Mouse (Mus musculus): ENCODE measurements around the gene Gpr61. TPM values are rescaled to one million over a fixed set of nuclear protein-coding genes. Genes with fewer than 3 reads are reported as not detected.

The Gpr61 gene
- 0.09 and 0.16 TPM in 2 replicates for total RNA-seq (2012; rRNA removed)

DNA sequence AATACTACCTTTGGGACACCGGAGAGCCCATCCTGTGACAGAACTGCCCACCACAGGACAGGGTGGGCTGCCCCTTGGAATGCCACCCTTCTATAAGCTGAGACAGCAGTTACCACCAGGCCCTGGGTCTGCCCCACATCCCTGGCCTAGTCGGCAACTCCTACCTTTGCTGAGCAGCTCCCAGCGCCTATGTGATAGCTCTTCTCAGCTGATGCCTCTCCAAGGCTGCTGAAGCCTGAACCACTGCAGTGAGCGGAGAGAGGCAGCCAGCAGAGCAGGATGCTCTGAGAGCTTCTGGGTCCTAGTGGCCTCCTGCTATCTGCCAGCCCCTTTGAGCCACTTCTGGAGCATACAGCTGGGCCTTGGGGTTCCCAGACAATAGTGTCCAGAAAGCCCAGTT lies at the start of gene Gpr61:
Gpr61 (minus strand) TSS at position 227 of the 400 bp plus-strand sequence.
- Histone ChIP-seq H3K36me3 (ENCODE audit: control insufficient read depth, insufficient read depth, low read length, poor library complexity, severe bottlenecking) (no peaks in the 10 kb centered on the region), H3K4me3 (ENCODE audit: insufficient read depth in 1 of 2, low read depth in 1 of 2, low read length in 2 of 2, poor library complexity in 1 of 2, severe bottlenecking in 1 of 2) (no peak within 1 kb of the TSS), H3K9ac (ENCODE audit: insufficient read depth, low read depth, low read length, poor library complexity, severe bottlenecking) (no peak within 1 kb of the TSS), H3K9me3 (ENCODE audit: control insufficient read depth, insufficient read depth, low read depth, low read length) (no peaks in the 10 kb centered on the region), H3K27ac (ENCODE audit: insufficient read depth, low read depth, low read length, poor library complexity, severe bottlenecking) (no peak within 1 kb of the TSS), H3K4me1 (ENCODE audit: control insufficient read depth in 2 of 2, insufficient read depth in 2 of 2, low read length in 2 of 2, poor library complexity in 1 of 2) (peaks cover 0 to 8% of the 10 kb centered on the region in 2 experiments; a peak in 1 of 4 replicates)
- DNase-seq (ENCODE audit: low read depth, low spot score) = no peak
- in situ Hi-C loops (cut with MboI; ENCODE audit: low sequenced_read_pairs in 2 of 2, unreplicated experiment in 2 of 2) = no loop called here
- TF ChIP-seq CHD2 (IDR thresholded peaks at IDR 0.05; ENCODE audit: low read depth, low read length) (no peak), ZNF384 (IDR thresholded peaks at IDR 0.05; ENCODE audit: low read depth, low read length) (no peak), MAFK (IDR thresholded peaks at IDR 0.05; ENCODE audit: insufficient read depth, low read depth, low read length) (no peak), HCFC1 (IDR thresholded peaks at IDR 0.05; ENCODE audit: borderline replicate concordance, insufficient read depth, low read length) (no peak), ZC3H11A (IDR thresholded peaks at IDR 0.05; ENCODE audit: borderline replicate concordance, low read depth, low read length) (no peak)

- Histone ChIP-seq H3K4me1 (ENCODE audit: control insufficient read depth in 2 of 2, insufficient read depth in 2 of 2, low read length in 2 of 2, poor library complexity in 1 of 2) (peaks cover 2 to 32% of the 10 kb centered on the region in 2 experiments; a peak in 3 of 4 replicates), H3K27ac (ENCODE audit: insufficient read depth, low read depth, low read length, poor library complexity, severe bottlenecking) (no peak overlapping the region), H3K36me3 (ENCODE audit: control insufficient read depth, insufficient read depth, low read length, poor library complexity, severe bottlenecking) (peaks cover 26% of the 10 kb centered on the region; the same call in 1 of the 2 replicates), H3K4me3 (ENCODE audit: insufficient read depth in 1 of 2, low read depth in 1 of 2, low read length in 2 of 2, poor library complexity in 1 of 2, severe bottlenecking in 1 of 2) (peak overlapping the region in 1 of 2 experiments; percentile 18; a peak in 1 of 4 replicates), H3K9ac (ENCODE audit: insufficient read depth, low read depth, low read length, poor library complexity, severe bottlenecking) (peak overlapping the region; percentile 9; the same call in 1 of the 2 replicates), H3K9me3 (ENCODE audit: control insufficient read depth, insufficient read depth, low read depth, low read length) (no peaks in the 10 kb centered on the region)
- no peak for DNase-seq (ENCODE audit: low read depth, low spot score)
- TF ChIP-seq CHD2 (IDR thresholded peaks at IDR 0.05; ENCODE audit: low read depth, low read length) = no peak
- no peak for TF ChIP-seq HCFC1 (IDR thresholded peaks at IDR 0.05; ENCODE audit: borderline replicate concordance, insufficient read depth, low read length)
- TF ChIP-seq ZC3H11A (IDR thresholded peaks at IDR 0.05; ENCODE audit: borderline replicate concordance, low read depth, low read length) = no peak
- TF ChIP-seq ZNF384 (IDR thresholded peaks at IDR 0.05; ENCODE audit: low read depth, low read length) = no peak
- no peak for TF ChIP-seq MAFK (IDR thresholded peaks at IDR 0.05; ENCODE audit: insufficient read depth, low read depth, low read length)
- in situ Hi-C loops (cut with MboI; ENCODE audit: low sequenced_read_pairs in 2 of 2, unreplicated experiment in 2 of 2) = no loop called here
Observed at GRCm38 (mm10) chr3:108204470-108204869, 49.8 kb upstream of the Gpr61 start.

GRCm38 (mm10) chr3:108203621-108204325 lies 49.1 kb upstream of the Gpr61 start:
- peaks cover 26% of the 10 kb centered on the region; the same call in 1 of the 2 replicates for H3K36me3 ChIP-seq (ENCODE audit: control insufficient read depth, insufficient read depth, low read length, poor library complexity, severe bottlenecking)
- H3K4me3 ChIP-seq (ENCODE audit: insufficient read depth in 1 of 2, low read depth in 1 of 2, low read length in 2 of 2, poor library complexity in 1 of 2, severe bottlenecking in 1 of 2) = no peak overlapping the region
- no peak for TF ChIP-seq ZC3H11A (IDR thresholded peaks at IDR 0.05; ENCODE audit: borderline replicate concordance, low read depth, low read length)
- no peak for TF ChIP-seq HCFC1 (IDR thresholded peaks at IDR 0.05; ENCODE audit: borderline replicate concordance, insufficient read depth, low read length)
- no peak for TF ChIP-seq CHD2 (IDR thresholded peaks at IDR 0.05; ENCODE audit: low read depth, low read length)
- no peak for TF ChIP-seq MAFK (IDR thresholded peaks at IDR 0.05; ENCODE audit: insufficient read depth, low read depth, low read length)
- no peak for TF ChIP-seq ZNF384 (IDR thresholded peaks at IDR 0.05; ENCODE audit: low read depth, low read length)
- no peak for DNase-seq (ENCODE audit: low read depth, low spot score)
- no peak overlapping the region for H3K9ac ChIP-seq (ENCODE audit: insufficient read depth, low read depth, low read length, poor library complexity, severe bottlenecking)
- H3K4me1 ChIP-seq (ENCODE audit: control insufficient read depth in 2 of 2, insufficient read depth in 2 of 2, low read length in 2 of 2, poor library complexity in 1 of 2) = peaks cover 2 to 26% of the 10 kb centered on the region in 2 experiments; a peak in 3 of 4 replicates
- H3K9me3 ChIP-seq (ENCODE audit: control insufficient read depth, insufficient read depth, low read depth, low read length) = no peaks in the 10 kb centered on the region
- no peak overlapping the region for H3K27ac ChIP-seq (ENCODE audit: insufficient read depth, low read depth, low read length, poor library complexity, severe bottlenecking)
- in situ Hi-C loops (cut with MboI; ENCODE audit: low sequenced_read_pairs in 2 of 2, unreplicated experiment in 2 of 2) = no loop called here

DNA sequence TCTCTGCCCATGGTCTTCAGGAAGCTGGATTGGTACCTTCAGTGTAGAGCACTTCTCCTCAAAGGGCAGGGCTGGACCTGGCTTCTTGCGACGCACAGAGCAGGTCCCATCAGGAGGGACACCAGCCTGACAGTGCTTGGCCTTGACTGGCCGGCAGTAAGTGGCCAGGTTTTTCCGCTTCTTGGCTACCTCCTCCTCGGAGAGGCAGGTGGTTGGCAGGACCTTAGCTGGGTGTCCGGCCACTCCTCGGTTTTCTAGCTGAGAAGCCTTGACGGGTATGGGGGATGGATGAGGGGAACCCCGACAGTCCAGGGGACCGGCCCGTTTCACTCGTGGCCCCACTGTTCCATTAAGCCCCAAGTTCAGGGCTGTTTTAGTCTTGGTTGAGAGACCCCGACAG lies 48.5 kb upstream of the Gpr61 start:
- in situ Hi-C loops (cut with MboI; ENCODE audit: low sequenced_read_pairs in 2 of 2, unreplicated experiment in 2 of 2) = no loop called here
- DNase-seq (ENCODE audit: low read depth, low spot score) = no peak
- Histone ChIP-seq H3K36me3 (ENCODE audit: control insufficient read depth, insufficient read depth, low read length, poor library complexity, severe bottlenecking) (peaks cover 25% of the 10 kb centered on the region; the same call in 1 of the 2 replicates), H3K4me1 (ENCODE audit: control insufficient read depth in 2 of 2, insufficient read depth in 2 of 2, low read length in 2 of 2, poor library complexity in 1 of 2) (peaks cover 2 to 26% of the 10 kb centered on the region in 2 experiments; a peak in 3 of 4 replicates), H3K27ac (ENCODE audit: insufficient read depth, low read depth, low read length, poor library complexity, severe bottlenecking) (no peak overlapping the region), H3K4me3 (ENCODE audit: insufficient read depth in 1 of 2, low read depth in 1 of 2, low read length in 2 of 2, poor library complexity in 1 of 2, severe bottlenecking in 1 of 2) (no peak overlapping the region), H3K9ac (ENCODE audit: insufficient read depth, low read depth, low read length, poor library complexity, severe bottlenecking) (no peak overlapping the region), H3K9me3 (ENCODE audit: control insufficient read depth, insufficient read depth, low read depth, low read length) (no peaks in the 10 kb centered on the region)
- TF ChIP-seq MAFK (IDR thresholded peaks at IDR 0.05; ENCODE audit: insufficient read depth, low read depth, low read length) (no peak), HCFC1 (IDR thresholded peaks at IDR 0.05; ENCODE audit: borderline replicate concordance, insufficient read depth, low read length) (no peak), ZNF384 (IDR thresholded peaks at IDR 0.05; ENCODE audit: low read depth, low read length) (no peak), CHD2 (IDR thresholded peaks at IDR 0.05; ENCODE audit: low read depth, low read length) (no peak), ZC3H11A (IDR thresholded peaks at IDR 0.05; ENCODE audit: borderline replicate concordance, low read depth, low read length) (no peak)

Data from ES-E14 (cell line).